Mouse (Mus musculus) kidney, embryonic 16.5 days (tissue): ENCODE results near the gene Gm3336. TPM values are rescaled to one million over a fixed set of nuclear protein-coding genes. Genes with fewer than 3 reads are reported as not detected.

ENCODE experiments used
- polyA plus RNA-seq: library from polyadenylated mRNA; unstranded; fragments of >200 nt; fragmentation: Nextera tagmentation; extraction: Ambion mirVana; gene quantifications from 2 replicates; pipeline ENCODE4 v1.2.1, GENCODE M21; 2015

The Gm3336 gene
- polyA plus RNA-seq, 1 experiment from 2014 or later: 0.52 TPM

Other genes starting within 250 kb of the Gm3336 start
- 25.0 and 26.8 TPM in 2 replicates for gene Klhl26, start 241.6 kb upstream of the Gm3336 start, polyA plus RNA-seq
- 6.5 and 7.0 TPM in 2 replicates for gene Tmem59l, start 231.2 kb upstream of the Gm3336 start, polyA plus RNA-seq
- gene Crlf1, start 225.4 kb upstream of the Gm3336 start, polyA plus RNA-seq: 29.3 and 30.7 TPM in 2 replicates
- 133 and 135 TPM in 2 replicates for gene Rex1bd, start 211.8 kb upstream of the Gm3336 start, polyA plus RNA-seq
- gene Uba52, start 207.7 kb upstream of the Gm3336 start, polyA plus RNA-seq: 869 and 882 TPM in 2 replicates
- gene Fkbp8, start 190.8 kb upstream of the Gm3336 start, polyA plus RNA-seq: 353 and 359 TPM in 2 replicates
- 65.4 and 69.9 TPM in 2 replicates for gene Kxd1, start 190.6 kb upstream of the Gm3336 start, polyA plus RNA-seq
- 24.1 and 25.1 TPM in 2 replicates for gene Ell, start 179.1 kb upstream of the Gm3336 start, polyA plus RNA-seq
- 215 and 217 TPM in 2 replicates for gene Isyna1, start 124.2 kb upstream of the Gm3336 start, polyA plus RNA-seq
- 133 and 149 TPM in 2 replicates for gene Ssbp4, start 109.7 kb upstream of the Gm3336 start, polyA plus RNA-seq
- gene Lrrc25, start 102.4 kb upstream of the Gm3336 start, polyA plus RNA-seq: 1.8 and 1.9 TPM in 2 replicates
- 1.0 and 1.2 TPM in 2 replicates for gene Gdf15, start 86.1 kb upstream of the Gm3336 start, polyA plus RNA-seq
- gene Pgpep1, start 58.2 kb upstream of the Gm3336 start, polyA plus RNA-seq: 88.5 TPM in 2 replicates
- 272 and 281 TPM in 2 replicates for gene Lsm4, start 45.3 kb upstream of the Gm3336 start, polyA plus RNA-seq
- gene Jund, start 19.6 kb upstream of the Gm3336 start, polyA plus RNA-seq: 42.1 and 47.4 TPM in 2 replicates
- 0.04 and 0.06 TPM in 2 replicates for gene Iqcn, start 15.1 kb upstream of the Gm3336 start, polyA plus RNA-seq
- 8.8 and 11.6 TPM in 2 replicates for gene Pde4c, start 5.2 kb downstream of the Gm3336 start, polyA plus RNA-seq
- gene Rab3a, start 36.1 kb downstream of the Gm3336 start, polyA plus RNA-seq: 20.9 and 22.0 TPM in 2 replicates
- 57.0 and 60.4 TPM in 2 replicates for gene Mpv17l2, start 42.4 kb downstream of the Gm3336 start, polyA plus RNA-seq
- gene Pik3r2, start 58.2 kb downstream of the Gm3336 start, polyA plus RNA-seq: 72.8 and 77.3 TPM in 2 replicates
- gene Mast3, start 86.5 kb downstream of the Gm3336 start, polyA plus RNA-seq: 16.2 and 16.3 TPM in 2 replicates
- 0.05 and 0.12 TPM in 2 replicates for gene Il12rb1, start 89.9 kb downstream of the Gm3336 start, polyA plus RNA-seq
- gene Arrdc2, start 121.2 kb downstream of the Gm3336 start, polyA plus RNA-seq: 6.7 and 7.0 TPM in 2 replicates
- gene Kcnn1, start 144.7 kb downstream of the Gm3336 start, polyA plus RNA-seq: 2.9 and 4.9 TPM in 2 replicates
- 114 and 119 TPM in 2 replicates for gene Ccdc124, start 155.4 kb downstream of the Gm3336 start, polyA plus RNA-seq
- gene Slc5a5, start 174.2 kb downstream of the Gm3336 start, polyA plus RNA-seq: 0.22 and 0.28 TPM in 2 replicates
- gene Rpl18a, start 178.9 kb downstream of the Gm3336 start, polyA plus RNA-seq: 4,081 and 4,203 TPM in 2 replicates
- 56.9 and 63.1 TPM in 2 replicates for gene Map1s, start 187.4 kb downstream of the Gm3336 start, polyA plus RNA-seq